Mouse (Mus musculus): ENCODE results near the gene B3gnt6.

The B3gnt6 gene

DNA sequence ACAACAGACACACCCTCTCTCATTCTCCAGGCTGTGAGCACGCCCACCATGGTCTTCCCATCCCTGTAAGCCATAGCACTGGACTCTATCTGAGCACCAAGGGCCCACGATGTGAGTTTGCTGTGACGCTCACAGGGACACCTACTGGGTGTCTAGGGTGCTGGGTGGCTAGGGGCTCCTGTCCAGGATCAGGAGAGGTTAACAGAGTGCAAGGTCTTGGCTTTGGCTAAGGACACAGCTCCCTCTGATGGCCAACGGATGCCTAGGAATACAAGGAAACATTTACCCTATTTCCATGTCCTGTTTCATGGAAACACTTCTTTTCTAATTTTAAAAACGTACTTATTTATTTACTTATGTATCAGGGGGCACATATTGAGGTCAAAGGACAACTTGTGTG, 48.8 kb downstream of the B3gnt6 start:
- CTCF ChIA-PET = no interaction called here

DNA sequence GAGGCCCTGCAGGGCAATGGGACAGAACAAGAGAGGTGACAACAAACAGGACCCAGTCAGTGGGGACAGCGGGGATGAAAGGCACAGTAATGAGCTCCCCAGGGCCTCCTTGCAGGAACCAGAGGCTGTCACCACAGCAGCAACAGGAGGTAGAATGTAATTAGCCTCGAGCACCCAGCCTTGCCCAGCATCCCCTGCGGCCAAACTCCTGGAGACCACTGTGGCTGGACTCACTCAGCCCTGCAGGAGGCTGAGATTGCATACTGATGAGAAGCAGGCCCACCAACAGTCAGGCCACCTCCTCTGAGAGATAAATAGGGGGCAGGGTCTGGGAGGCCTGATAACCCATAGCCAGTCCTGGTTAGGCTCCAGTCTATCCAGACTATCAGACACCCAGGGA, 49.5 kb downstream of the B3gnt6 start:
- CTCF ChIA-PET = no interaction called here

DNA sequence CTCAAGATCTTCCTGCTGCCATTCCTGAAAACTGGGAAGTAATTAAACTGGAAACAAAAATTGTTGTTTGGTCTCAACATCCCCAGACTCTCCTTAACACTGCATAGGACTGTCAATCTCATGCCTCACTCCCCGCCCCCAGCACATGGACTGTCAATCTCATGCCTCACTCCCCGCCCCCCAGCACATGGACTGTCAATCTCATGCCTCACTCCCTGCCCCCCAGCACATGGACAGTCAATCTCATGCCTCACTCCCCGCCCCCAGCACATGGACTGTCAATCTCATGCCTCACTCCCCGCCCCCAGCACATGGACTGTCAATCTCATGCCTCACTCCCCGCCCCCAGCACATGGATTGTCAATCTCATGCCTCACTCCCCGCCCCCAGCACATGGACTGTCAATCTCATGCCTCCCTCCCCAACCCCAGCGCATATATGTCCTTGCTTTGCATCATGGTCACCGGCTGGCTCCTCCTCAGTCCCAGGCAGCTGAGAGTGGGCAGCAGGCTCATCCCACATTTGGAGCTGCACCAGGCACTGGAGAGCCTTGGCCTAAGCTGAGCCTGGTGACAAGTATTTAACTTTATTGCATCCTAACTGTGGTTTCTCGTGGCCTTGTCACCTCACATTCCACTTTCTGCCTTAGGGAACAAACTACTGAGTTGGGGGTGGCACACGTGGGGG, 50.4 kb downstream of the B3gnt6 start:
- CTCF ChIA-PET = no interaction called here

DNA sequence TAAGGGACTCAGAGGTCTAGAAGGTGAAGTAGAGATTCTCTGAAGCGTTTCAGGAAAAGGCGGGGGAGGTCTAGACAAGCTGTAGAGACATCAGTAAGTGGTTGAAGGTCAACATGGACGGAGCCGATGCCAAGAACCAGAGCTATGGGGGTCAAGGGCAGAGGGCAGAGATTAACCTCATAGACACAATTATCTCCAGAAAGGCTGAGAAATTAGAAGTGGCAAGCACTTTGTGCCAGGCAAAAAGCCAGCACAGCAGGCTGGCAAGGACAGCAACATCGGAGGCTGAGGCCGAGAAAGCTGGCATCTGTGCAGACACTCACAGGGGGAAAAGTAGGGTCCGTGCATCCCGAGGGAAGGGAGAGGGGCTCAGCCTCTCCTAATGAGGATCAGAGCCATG, 51.5 kb downstream of the B3gnt6 start:
- CTCF ChIA-PET = no interaction called here

DNA sequence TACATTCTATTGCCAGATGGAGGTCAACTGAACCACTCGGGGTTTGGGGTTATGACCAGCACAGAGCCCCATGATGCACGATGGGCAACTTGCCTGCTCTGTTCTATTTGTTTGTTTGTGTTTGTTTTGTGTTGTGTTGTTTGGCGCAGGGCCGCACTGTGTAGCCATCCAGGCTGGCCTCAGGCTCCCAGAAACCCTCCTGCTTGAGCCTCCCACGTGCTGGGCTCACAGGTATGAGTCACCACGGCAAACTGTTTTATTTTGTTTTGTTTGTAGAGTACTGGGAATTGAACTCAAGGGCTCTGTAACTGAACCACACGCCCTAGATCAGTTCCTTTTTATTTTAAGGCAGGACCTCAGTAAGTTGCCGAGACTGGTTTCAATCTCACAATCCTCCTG, 52.8 kb downstream of the B3gnt6 start:
- CTCF ChIA-PET = no interaction called here

DNA sequence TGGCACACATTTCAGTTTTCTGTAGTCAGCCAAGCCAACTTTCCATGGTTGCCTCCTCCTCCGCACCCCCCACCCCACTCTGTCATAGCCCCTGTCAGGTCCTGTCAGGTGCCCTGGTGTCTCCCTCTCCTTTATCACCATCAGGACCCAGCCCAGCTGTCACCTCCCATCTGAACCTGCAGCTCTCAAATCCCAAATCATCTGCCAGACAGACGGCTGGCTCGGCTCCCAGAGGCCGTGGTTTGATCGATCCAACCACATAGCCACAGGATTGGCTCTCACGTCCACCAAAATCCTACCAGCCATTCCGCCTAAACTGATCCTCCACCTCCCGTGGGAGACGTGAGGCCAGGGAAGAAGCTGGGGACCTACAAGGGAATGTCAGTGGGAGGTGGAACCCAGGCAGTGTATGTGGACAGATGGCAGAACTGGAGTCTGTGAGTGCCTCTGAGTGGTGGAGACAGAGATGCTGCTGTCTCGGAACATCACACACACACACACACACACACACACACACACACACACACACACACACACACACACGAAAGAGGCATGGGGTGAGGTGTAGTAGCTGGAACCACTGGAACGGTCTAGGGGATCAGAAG, 53.3 kb downstream of the B3gnt6 start:
- CTCF ChIA-PET = no interaction called here

DNA sequence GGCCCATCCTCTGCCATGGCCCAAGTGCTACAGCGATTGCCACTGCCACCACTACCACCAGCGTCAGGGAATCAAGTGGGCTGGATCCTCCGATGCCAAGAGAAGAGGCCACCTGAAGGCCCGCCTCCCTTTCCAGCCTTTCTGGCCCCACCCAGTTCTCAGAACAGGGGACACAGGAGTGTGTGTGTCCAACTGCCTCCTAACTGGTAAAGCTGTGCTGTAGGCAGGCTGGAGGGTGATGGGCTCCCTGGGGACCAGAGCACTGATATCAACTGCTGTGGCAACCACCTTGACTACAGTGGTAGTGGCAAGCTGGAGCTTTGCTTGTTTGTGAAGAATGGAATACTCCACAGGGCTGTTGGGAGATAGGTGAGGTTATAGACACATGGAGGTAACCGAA, 53.9 kb downstream of the B3gnt6 start, which contains the start of gene Omp:
TSS of gene Omp (minus strand) at position 101 of the 400 bp plus-strand sequence.
- CTCF ChIA-PET = interaction anchor here (0.6 kb wide), 1 partner anchor 10 kb away, joined by 5 read pairs; no protein-coding TSS in a partner anchor

DNA sequence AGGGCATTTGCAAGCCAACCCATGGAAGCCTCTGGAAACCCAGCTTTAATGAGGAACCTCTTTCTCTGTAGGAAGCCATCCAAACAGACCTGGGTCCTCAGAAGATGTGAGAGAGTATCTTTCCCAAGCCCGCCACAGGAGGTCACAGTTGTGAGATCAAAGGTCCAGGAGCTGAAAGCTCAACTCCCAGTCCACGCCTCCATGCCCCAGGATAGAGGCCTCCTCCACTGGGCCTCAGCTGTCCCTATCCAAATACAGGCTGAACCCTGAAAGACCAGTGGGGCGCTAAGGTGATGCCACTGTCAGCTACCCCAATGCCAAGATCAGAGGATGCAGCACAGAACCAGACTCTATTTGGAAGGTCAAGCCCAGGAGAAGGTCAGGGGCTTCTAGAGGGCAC, 56.6 kb downstream of the B3gnt6 start:
- CTCF ChIA-PET = no interaction called here

All from spleen, embryonic (tissue).